Mouse (Mus musculus) liver, postnatal 0 days (tissue): ENCODE measurements around the gene Cd99l2.

Experiments used
- CTCF ChIP-seq: sonication (generic); IDR thresholded peaks from 2 replicates; pipeline ENCODE4 v1.5.1; 2016; ENCODE audit warnings: antibody characterized with exemption, low read depth
- EP300 ChIP-seq: IDR thresholded peaks from 2 replicates; pipeline ENCODE4 v1.6.1; 2016; ENCODE audit warnings: antibody characterized with exemption, low read depth, mild to moderate bottlenecking

DNA sequence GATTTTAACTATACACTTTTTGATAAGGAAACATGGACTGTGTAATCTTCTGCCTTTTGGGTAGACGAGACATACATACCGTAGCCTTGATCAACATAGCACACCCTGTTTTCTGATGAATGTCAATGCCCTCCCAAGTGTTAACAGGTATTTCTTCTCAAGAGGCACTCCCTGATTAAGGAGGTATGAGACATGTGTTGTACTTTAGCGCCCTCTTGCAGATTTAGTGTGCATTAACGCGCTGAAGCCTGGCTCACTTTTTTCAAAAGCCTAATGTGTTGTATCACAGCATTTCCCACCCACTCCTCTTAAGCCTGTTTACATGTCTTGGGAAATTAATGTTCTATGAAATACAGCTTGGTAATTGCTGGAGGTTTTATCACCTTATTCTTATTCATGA is 111.1 kb downstream of the Cd99l2 start:
- TF ChIP-seq CTCF (peak; percentile 68), EP300 (no peak)
